Mouse (Mus musculus) kidney, postnatal 25 days (tissue): ENCODE results near the gene Rbbp4.
A peak's percentile ranks its signal among the peaks of the same experiment; 100 is the strongest.

Experiments
- DNase-seq, 2 experiments: peaks; one replicate each; pipeline ENCODE4 v3.0.0; 2021; ENCODE audit warnings: mixed read lengths in 2 of 2

Rbbp4 gene

GRCm38 (mm10) chr4:129351111-129351510 is 15.9 kb upstream of the Rbbp4 start:
- DNase-seq = no peak

DNA sequence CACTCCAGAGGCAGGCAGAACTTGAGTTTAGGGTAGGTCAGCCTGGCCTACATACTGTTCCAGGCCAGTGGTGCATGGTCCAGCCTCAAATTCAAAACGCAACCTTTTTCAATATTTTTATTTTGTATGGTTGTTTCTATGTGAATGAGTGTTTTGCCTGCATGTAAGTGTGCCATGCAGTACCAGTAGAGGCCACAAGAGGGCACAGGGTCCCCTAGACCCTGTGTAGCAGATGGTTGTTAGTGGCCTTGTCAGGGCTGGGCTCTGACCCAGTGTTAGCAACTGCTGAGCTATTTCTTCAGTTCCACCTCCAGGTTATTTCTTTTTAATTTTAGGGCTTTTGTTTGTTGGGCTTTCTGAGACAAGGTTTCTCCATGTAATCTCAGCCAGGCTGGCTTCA is 15.5 kb upstream of the Rbbp4 start:
- peak; percentile 81 to 93 for DNase-seq

DNA sequence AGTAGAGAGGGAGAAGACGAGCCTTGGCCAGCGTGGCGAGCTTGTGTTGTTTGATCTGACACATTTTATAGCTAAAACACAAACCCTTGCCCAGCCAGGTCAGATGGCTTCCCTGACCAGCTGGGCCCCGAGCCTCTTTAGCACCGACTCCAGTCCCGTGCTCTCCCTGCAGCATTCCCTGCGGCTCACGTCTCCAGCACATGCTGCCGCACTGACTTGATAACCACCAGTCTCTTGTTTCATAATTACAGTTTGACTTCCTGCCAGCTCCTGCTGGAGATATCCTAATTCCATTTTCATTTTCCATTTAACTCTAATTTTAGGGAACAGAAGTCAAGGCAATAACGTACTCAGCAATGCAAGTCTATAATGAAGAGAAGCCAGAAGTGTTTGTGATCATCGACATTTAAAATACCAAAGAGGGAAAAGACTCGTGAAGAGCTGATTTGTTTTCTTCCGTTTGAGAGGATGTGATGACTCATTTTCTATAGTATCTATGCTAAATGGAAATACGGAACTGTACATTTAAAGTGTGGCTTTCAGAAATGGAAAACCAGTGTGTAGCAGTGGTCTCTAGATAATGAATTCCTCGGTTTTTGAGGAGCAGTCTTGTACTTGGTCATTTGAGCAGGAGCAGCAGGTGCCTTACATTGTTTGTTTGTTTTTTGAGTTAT is 11.4 kb upstream of the Rbbp4 start:
- DNase-seq = no peak

DNA sequence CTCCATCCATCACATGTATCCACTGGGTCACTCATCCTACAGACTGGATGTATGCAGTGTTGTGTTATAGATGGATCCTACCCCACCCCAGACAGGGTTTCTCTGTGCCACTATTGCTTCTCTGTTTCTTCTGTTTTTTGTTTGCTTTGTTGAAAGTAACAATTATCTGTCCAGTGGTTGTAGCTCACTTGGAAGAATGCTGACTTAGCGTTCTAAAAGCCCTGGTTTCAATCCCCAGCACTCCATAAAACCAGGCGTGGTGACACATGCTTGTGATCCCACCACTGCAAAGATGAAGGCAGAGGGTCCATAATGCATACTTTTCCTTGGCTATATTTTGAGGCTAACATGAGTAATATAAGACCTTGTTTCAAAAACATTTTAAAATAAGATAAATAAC is 7.5 kb upstream of the Rbbp4 start:
- no peak for DNase-seq

GRCm38 (mm10) chr4:129341888-129342287 is 6.7 kb upstream of the Rbbp4 start:
- DNase-seq = no peak

GRCm38 (mm10) chr4:129339743-129340142 is 4.6 kb upstream of the Rbbp4 start:
- DNase-seq = no peak

GRCm38 (mm10) chr4:129336291-129336690 is 1.1 kb upstream of the Rbbp4 start:
- no peak for DNase-seq

GRCm38 (mm10) chr4:129334677-129335215 is 424 bp downstream of the Rbbp4 start:
- peak in 1 of 2 experiments; percentile 51 for DNase-seq

GRCm38 (mm10) chr4:129332846-129333245 is 2.3 kb downstream of the Rbbp4 start:
- no peak for DNase-seq

GRCm38 (mm10) chr4:129326191-129326590 is 9.0 kb downstream of the Rbbp4 start:
- peak; percentile 41 to 50 for DNase-seq

DNA sequence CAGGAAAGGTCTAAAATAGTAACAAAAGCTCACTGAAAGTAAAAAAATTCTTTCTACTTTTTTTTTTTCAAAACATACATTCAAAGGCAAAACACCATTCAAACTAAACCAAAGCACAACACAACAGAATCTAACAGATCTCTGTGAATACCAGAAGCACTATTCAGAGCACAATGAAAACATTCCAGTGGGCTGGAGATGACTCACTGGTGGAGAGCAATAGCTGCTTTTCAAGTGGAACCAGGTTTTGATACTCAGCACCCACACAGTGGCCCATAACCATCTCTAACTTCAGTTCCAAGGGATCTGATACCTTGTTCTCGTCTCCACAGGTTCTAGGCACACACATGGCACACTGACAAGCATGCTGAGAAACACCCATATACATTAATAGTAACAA is 10.4 kb downstream of the Rbbp4 start:
- DNase-seq = no peak

DNA sequence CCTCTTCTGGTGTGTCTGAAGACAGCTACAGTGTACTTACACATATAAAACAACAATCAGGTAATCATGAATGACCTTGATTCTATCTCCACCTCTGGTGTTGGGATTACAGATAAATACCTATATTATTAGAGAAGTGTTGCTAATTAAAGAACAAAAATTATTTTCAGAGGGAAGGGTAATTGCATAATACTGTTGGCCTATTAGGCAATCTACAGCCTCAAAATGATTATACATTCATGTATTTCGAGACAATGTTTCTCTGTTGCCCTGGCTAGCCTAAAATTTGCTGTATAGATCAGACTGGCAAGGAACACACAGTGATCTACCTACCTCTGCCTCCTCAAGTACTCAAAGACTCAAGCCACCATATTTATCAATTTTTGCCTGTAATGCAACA is 11.7 kb downstream of the Rbbp4 start:
- DNase-seq = no peak

DNA sequence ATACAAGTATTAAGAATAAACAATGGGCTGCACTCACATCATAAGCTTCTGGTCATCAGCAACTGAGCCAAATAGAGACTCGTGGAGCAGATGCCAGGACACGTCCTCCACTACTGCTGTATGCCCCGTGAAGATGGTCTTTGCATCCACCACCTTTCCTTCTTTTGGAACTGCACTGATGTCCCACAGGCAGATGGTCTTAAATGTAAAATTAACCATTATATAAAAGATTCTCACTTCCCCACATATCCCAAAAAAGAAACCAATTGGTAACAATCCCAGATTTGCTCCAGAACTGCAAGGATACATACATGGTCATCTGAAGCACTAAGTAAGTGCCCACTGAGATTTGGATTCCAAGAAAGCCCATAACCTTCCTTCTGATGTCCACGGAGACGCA is 13.1 kb downstream of the Rbbp4 start:
- DNase-seq = no peak

- no peak for DNase-seq
Measured at GRCm38 (mm10) chr4:129320876-129321275, 14.3 kb downstream of the Rbbp4 start.

DNA sequence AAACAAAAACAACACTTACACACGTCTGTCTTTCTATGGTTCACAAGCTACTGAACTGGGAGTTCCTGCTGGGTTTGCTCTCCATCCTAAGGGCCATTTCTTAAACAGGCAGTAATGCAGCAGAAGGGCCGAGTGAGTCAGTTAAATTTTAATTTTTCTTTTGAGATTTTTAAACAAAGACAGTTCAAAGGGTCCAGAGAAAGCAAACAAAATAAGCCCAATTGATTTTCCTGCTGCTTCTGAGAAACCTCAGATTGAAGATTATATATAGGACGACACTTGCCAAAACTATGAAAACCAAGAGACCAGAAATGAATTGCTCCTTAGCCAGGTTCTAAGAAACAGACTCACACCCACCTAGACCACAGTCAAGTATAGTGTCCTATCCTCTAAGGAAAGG is 21.3 kb downstream of the Rbbp4 start:
- DNase-seq = no peak

- no peak for DNase-seq
Measured at GRCm38 (mm10) chr4:129307936-129308335, 27.2 kb downstream of the Rbbp4 start.

DNA sequence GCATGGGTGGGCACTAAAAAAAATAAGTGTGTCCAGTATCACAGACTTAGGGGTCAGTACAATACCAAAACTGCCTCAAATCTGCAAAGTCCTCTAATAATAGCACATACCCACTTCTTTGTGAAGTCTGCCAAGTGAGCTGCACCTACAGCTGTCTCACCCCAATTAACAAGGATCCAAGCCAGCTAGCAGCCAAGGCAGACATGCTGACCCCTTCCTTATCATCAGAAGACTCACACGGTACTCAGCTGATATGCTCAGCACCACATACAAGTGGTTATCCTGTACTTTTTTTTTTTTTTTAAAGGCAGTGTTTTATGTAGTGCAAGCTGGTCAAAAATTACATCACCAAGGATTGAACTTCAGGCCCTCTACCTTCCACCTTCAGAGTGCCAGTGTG is 30.9 kb downstream of the Rbbp4 start:
- DNase-seq = no peak

- peak; percentile 11 to 41 for DNase-seq
Measured at GRCm38 (mm10) chr4:129303816-129304215, 31.4 kb downstream of the Rbbp4 start.

DNA sequence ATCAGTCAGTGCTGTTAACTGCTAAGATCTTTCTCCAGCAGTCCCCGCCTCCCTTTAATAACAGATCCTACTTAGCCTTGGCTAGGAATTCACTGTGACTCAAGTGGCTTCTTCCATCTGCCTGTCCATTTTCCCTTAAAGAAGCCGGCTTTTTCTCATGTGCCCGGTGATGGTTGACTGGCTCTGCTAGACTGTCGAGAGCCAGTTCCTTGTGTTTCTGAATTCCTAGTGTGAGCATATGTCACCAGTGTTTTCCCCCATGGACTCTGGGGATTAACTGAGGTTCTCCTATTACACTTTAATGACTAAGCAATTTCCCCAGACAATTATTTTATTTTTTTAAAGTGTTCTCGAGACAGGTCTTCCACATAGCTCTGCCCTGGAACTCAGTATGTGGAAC is 31.8 kb downstream of the Rbbp4 start:
- no peak for DNase-seq

DNA sequence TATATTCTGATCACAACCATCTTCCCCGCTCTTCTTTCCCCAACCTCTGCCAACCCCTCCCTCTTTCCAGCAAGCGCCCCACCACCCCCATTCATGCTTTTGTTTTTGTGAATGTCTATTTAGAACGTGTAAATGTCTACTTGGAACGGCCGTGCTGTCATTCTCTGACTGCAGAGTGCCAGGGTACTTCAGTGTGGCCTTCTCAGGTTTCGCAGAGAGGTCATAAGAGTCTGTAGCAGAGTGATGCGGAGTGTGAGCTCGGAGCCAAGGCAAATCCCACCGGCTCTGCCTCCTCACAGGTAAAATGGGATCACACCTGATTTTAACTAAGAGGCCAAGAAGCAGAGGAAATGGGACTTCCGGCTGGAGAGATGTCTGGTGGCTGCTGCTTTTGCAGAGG is 36.0 kb downstream of the Rbbp4 start:
- no peak for DNase-seq

GRCm38 (mm10) chr4:129297724-129298123 is 37.4 kb downstream of the Rbbp4 start:
- no peak for DNase-seq

- DNase-seq = no peak
Measured at GRCm38 (mm10) chr4:129296066-129296465, 39.1 kb downstream of the Rbbp4 start.

GRCm38 (mm10) chr4:129295188-129295587 is 40.0 kb downstream of the Rbbp4 start:
- DNase-seq = no peak

DNA sequence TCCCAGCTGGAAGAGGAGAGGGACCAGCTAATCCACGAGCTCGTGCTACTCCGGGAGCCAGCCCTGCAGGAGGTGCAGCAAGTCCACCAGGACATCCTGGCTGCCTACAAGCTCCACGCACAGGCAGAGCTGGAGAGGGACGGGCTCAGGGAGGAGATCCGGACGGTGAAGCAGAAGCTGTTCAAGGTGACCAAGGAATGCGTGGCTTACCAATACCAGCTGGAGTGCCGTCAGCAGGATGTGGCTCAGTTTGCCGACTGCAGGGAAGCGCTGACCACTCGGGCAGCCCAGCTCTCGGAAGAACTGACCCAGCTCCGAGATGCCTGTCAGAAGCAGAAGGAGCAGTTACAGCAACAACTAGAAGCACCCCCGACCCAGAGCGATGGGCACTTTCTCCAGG is 41.5 kb downstream of the Rbbp4 start:
- peak in 1 of 2 experiments; percentile 42 for DNase-seq

DNA sequence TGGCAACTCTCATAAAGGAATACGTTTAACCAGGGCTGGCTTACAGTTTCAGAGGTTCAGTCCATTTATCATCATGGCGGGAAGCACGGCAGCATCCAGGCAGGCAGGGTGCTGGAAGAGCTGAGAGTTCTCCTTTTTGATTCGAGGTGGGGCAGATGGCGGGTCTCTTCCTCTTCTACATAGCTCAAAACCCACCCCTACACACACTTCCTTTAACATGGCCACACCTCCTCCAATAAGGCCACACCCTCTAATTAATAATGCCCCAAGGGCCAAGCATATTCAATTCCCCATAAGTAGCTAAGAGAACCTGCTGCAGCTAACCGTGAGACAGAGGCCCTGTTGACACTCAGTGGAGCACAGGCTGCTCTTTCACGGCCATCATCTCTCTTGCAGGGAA is 42.3 kb downstream of the Rbbp4 start:
- DNase-seq = no peak
